Mouse (Mus musculus) forebrain, postnatal 0 days (tissue): ENCODE measurements at regions not wholly inside any gene's neighbourhood (a gene's known extent, or its start where the extent isn't known, plus 50 kb on each side); places are given as distances from the start of the nearest gene placed in this dataset.

Source experiments
- ATAC-seq: fragments of 200-750 bp; cut with Nextera tagmentation; 2 replicates; pipeline ENCODE4 v1.8.0; 2017; ENCODE audit warnings: mild to moderate bottlenecking, moderate library complexity
- DNase-seq: peaks from one replicate; pipeline ENCODE4 v3.0.0-alpha.2; 2015
- H3K27ac ChIP-seq: fragments of 300-500 bp; sonication (generic); 2 replicates; pipeline ENCODE4 v1.5.1; 2014; ENCODE audit warnings: low read depth, mild to moderate bottlenecking, antibody characterized with exemption, low read length, moderate library complexity, mixed read lengths
- H3K27me3 ChIP-seq: fragments of 300-500 bp; sonication (generic); 2 replicates; pipeline ENCODE4 v1.6.1; 2014; ENCODE audit warnings: mild to moderate bottlenecking, low read length, mixed read lengths; ENCODE audit not compliant: insufficient read depth
- H3K36me3 ChIP-seq: fragments of 300-500 bp; sonication (generic); 2 replicates; pipeline ENCODE4 v1.6.1; 2014; ENCODE audit warnings: mild to moderate bottlenecking, moderate library complexity; ENCODE audit not compliant: insufficient read depth
- H3K4me1 ChIP-seq: fragments of 300-500 bp; sonication (generic); 2 replicates; pipeline ENCODE4 v1.6.1; 2014; ENCODE audit warnings: antibody characterized with exemption; ENCODE audit not compliant: insufficient read depth
- H3K4me2 ChIP-seq: fragments of 300-500 bp; sonication (generic); 2 replicates; pipeline ENCODE4 v1.6.1; 2014; ENCODE audit warnings: low read depth, mild to moderate bottlenecking, moderate library complexity
- H3K4me3 ChIP-seq: fragments of 300-500 bp; sonication (generic); 2 replicates; pipeline ENCODE4 v1.5.1; 2014; ENCODE audit warnings: low read depth, low read length, mixed read lengths
- H3K9ac ChIP-seq: fragments of 300-500 bp; sonication (generic); 2 replicates; pipeline ENCODE4 v1.6.1; 2014; ENCODE audit warnings: mild to moderate bottlenecking
- H3K9me3 ChIP-seq: fragments of 300-500 bp; sonication (generic); 2 replicates; pipeline ENCODE4 v1.6.1; 2016; ENCODE audit warnings: low read length
- CTCF ChIP-seq: sonication (generic); IDR thresholded peaks from 2 replicates; pipeline ENCODE4 v1.5.1; 2016; ENCODE audit warnings: antibody characterized with exemption, control low read depth, low read depth
- WGBS: fragments of 180-500 bp; shearing (Covaris S2); extraction: QIAGEN DNeasy Blood & Tissue Kit; methylation state at CpG from one replicate; pipeline ENCODE4 v1.1.7; 2014; 5-methylcytosine and 5-hydroxymethylcytosine counted together

DNA sequence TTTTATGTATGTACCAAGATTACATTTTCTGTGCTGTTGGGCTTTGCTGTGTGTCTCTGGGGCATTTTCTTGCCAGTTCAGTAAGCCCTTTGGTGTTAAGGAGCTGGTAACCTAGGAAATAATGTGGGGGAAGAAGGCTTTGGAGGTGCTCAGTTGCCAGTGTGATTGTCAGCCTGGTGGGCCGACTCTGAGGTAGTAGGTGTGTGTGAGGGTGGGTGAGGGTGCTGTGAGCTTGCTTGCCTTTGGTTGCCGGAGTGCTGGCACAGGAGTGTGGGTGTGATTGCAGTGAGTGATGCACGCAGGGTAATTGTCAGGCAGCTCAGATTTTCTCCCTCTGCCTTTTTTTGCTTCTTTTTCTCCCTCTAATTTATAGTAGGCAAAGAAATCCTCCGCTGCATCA, 229.3 kb downstream of the Kcna4 start:
- TF ChIP-seq CTCF = no peak
- H3K4me3 ChIP-seq = no peak overlapping the region
- H3K9me3 ChIP-seq = no peaks in the 10 kb centered on the region
- WGBS = 52% methylated on average over 4 of the region's 4 CpGs
- ATAC-seq (peak; percentile 43; the same call in 1 of the 2 replicates), DNase-seq (peak; percentile 10)
- no peaks in the 10 kb centered on the region for H3K27me3 ChIP-seq
- no peaks in the 10 kb centered on the region for H3K4me1 ChIP-seq
- H3K36me3 ChIP-seq = no peaks in the 10 kb centered on the region
- no peak overlapping the region for H3K27ac ChIP-seq
- no peak overlapping the region for H3K4me2 ChIP-seq
- no peak overlapping the region for H3K9ac ChIP-seq

DNA sequence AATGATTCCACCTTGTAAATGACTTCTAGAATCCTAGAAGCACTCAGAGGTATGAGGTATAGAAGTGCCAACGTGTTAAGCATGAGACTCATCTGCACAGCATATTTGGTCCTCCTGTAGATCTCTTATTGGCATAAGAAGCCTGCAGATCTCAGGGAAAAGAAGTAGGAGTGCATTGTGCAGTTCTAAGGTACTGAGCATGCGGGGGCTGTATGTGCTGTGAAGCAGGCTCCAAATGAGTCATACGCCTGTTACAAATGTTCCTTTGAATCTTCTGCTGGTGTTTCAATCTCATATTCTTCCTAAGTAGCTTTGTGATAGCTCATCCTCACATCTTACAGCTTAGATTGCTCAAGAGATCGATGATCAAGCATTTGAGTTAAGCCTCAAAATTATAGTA, 252.7 kb downstream of the Kcna4 start:
- H3K36me3 ChIP-seq = no peaks in the 10 kb centered on the region
- 88% methylated on average over 4 of the region's 4 CpGs for WGBS
- no peak for ATAC-seq

DNA sequence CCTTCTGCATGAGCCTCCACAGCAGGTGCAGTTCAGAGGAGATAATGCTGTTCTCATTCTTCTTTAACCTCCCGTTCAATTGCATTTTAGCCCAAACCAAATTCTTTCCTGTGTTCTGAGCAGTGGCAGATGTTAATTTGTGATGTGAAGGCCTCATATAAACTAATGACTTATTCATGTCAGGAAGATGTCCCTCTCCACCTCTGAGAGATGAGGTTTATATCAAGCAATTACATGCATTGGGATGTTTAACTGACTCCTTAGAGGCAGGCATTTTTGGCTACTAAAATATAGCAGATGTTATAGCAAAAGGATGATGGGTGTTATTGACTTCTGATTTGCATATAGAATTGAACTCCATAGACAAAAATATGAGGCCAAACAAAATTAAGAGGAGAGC, 262.1 kb downstream of the Kcna4 start:
- Histone ChIP-seq H3K4me3 (no peak overlapping the region), H3K4me1 (no peaks in the 10 kb centered on the region), H3K36me3 (no peaks in the 10 kb centered on the region), H3K9me3 (no peaks in the 10 kb centered on the region), H3K4me2 (no peak overlapping the region), H3K27me3 (no peaks in the 10 kb centered on the region), H3K27ac (no peak overlapping the region), H3K9ac (no peak overlapping the region)
- TF ChIP-seq CTCF = no peak
- no peak for ATAC-seq
- no peak for DNase-seq
- WGBS = 61% methylated on average over 1 of the region's 1 CpGs

More for the DNA sequence above, 252.7 kb downstream of the Kcna4 start:
- Histone ChIP-seq H3K27ac (no peak overlapping the region), H3K27me3 (no peaks in the 10 kb centered on the region), H3K9ac (no peak overlapping the region), H3K4me1 (no peaks in the 10 kb centered on the region), H3K4me2 (no peak overlapping the region), H3K9me3 (no peaks in the 10 kb centered on the region), H3K4me3 (no peak overlapping the region)
- TF ChIP-seq CTCF = no peak
- no peak for DNase-seq

DNA sequence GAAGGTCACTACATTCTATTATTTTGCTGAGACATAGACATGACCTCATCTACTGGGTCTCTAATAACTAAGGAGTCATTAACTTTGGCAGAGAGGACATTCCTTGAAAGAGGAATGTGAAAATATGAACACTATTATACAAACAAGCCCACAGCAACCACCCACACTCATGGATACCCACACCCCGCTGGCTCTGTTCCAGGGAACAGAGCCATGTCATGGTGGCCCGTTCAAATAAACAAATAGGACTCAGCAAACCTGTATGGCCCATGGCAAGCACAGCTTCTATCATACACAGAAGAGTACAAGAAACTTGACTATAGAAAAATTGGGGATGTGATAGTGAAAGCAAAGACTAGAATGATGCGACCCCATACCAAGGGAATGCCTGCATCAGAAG, 265.8 kb downstream of the Kcna4 start:
- H3K4me2 ChIP-seq = no peak overlapping the region
- no peaks in the 10 kb centered on the region for H3K4me1 ChIP-seq
- 93% methylated on average over 3 of the region's 3 CpGs for WGBS
- H3K9me3 ChIP-seq = no peaks in the 10 kb centered on the region
- no peak for TF ChIP-seq CTCF
- no peaks in the 10 kb centered on the region for H3K36me3 ChIP-seq
- DNase-seq = no peak
- H3K9ac ChIP-seq = no peak overlapping the region
- no peak overlapping the region for H3K27ac ChIP-seq
- H3K27me3 ChIP-seq = no peaks in the 10 kb centered on the region
- ATAC-seq = no peak
- no peak overlapping the region for H3K4me3 ChIP-seq

DNA sequence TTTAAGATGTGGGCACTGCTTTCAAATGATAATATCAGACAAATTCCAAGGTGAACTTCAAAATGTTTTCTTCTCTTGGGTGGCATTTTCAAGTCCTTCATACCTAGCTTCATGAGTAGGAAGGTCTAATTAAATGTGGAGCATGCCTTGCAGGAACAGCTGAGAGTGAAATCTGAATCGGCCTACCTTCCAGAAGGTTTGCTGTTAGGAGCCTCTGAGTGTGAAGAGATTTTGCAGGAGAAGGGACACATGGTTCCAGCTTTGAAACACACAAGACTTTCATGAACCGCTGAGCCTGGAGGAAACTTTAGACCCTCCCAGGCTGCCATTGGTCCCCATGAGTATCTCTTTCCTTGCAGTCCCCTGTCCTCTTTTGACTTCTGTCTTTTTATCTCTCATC, 279.2 kb downstream of the Kcna4 start:
- WGBS = 73% methylated on average over 2 of the region's 2 CpGs
- Histone ChIP-seq H3K36me3 (no peaks in the 10 kb centered on the region), H3K4me2 (no peak overlapping the region), H3K9me3 (no peaks in the 10 kb centered on the region), H3K27ac (no peak overlapping the region), H3K4me3 (no peak overlapping the region), H3K9ac (no peak overlapping the region), H3K4me1 (no peaks in the 10 kb centered on the region), H3K27me3 (no peaks in the 10 kb centered on the region)
- TF ChIP-seq CTCF = no peak
- no peak for DNase-seq
- no peak for ATAC-seq

DNA sequence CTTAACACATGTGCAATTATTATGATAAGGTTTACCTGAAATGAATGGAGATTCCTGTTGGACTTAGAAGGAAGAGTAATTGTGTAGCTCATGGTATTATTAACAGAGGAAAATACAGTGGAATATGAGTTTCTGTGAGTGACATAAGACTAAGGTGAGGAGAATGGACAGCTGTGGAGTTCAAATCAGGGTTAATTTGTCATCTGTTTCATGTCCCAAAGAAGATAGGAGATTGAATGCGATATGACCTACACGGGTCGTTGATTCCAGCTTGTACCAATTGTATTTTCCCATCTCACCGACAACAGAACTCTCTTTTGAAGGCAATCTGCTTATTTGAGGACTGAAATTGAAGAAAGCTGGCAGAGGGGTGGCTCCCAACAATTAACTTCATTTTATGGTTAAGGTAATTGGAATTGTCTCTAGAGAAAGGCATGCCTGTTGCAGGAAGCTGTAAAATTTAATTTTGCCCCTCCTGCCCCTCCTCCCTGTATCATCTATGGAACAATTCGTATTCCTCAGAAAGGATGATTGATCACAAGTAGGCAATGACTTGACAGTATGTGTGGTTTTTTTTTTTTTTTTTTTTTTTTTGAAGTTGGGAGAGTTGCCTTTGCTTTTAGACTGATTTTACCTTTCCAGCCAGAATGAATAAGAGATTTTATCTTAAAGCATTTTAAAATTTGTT, 319.6 kb downstream of the Kcna4 start:
- H3K27me3 ChIP-seq = no peaks in the 10 kb centered on the region
- WGBS = 68% methylated on average over 5 of the region's 5 CpGs
- H3K4me3 ChIP-seq = no peak overlapping the region
- no peak overlapping the region for H3K9ac ChIP-seq
- H3K4me1 ChIP-seq = no peaks in the 10 kb centered on the region
- H3K9me3 ChIP-seq = no peaks in the 10 kb centered on the region
- DNase-seq (no peak), ATAC-seq (no peak)
- TF ChIP-seq CTCF = no peak
- no peaks in the 10 kb centered on the region for H3K36me3 ChIP-seq
- no peak overlapping the region for H3K27ac ChIP-seq
- no peak overlapping the region for H3K4me2 ChIP-seq

DNA sequence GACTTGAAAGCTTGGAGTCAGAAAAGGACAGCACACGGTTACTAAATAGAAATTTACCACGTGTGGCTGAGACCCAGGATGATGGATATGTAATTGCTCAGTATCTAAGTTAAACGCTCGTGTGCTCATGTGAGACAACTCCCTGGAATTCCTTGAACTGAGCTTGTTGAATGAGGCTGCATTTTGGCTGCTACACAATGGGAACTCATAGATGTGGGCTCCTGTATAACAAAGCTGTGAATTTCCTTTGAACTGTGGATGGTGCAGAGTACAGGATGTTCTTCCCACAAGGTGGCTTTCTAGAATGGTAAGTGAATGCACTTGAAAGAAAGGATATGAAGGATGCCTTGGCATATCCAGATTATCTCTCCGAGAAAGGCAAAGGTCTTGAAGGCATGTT, 321.4 kb downstream of the Kcna4 start:
- Histone ChIP-seq H3K9ac (no peak overlapping the region), H3K27me3 (no peaks in the 10 kb centered on the region), H3K4me3 (no peak overlapping the region), H3K36me3 (no peaks in the 10 kb centered on the region), H3K27ac (no peak overlapping the region), H3K4me1 (no peaks in the 10 kb centered on the region), H3K9me3 (no peaks in the 10 kb centered on the region), H3K4me2 (no peak overlapping the region)
- WGBS = 18% methylated on average over 5 of the region's 5 CpGs
- ATAC-seq (no peak), DNase-seq (no peak)
- TF ChIP-seq CTCF = no peak

DNA sequence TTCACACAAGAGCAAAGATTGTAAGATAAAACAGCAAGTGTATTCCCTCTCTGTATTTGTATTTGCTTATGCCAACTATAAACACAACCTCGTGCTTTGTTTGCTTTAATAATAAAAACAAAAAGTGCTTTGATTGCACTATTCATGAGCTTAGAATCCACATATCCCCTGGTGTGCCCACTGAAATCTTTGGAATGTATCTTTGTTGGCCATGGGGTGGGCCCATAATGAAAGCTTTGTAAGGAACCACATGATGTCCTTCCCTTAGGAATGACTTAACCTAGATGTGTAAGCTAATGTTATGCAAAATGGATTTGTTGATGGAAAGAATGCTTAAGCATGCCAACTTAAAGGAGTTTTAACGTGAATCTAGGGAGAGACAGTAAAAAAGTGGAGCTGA, 321.8 kb downstream of the Kcna4 start:
- Histone ChIP-seq H3K36me3 (no peaks in the 10 kb centered on the region), H3K4me3 (no peak overlapping the region), H3K4me2 (no peak overlapping the region), H3K9me3 (no peaks in the 10 kb centered on the region), H3K4me1 (no peaks in the 10 kb centered on the region), H3K27ac (no peak overlapping the region), H3K27me3 (no peaks in the 10 kb centered on the region), H3K9ac (no peak overlapping the region)
- no peak for TF ChIP-seq CTCF
- ATAC-seq (no peak), DNase-seq (no peak)
- WGBS = 5% methylated on average over 2 of the region's 2 CpGs
